Mouse (Mus musculus) Patski (cell line): ENCODE data around the gene Abca14. TPM values are rescaled to one million over a fixed set of nuclear protein-coding genes. Genes with fewer than 3 reads are reported as not detected.

Experiments
- ATAC-seq: fragments of 100-300 bp; one replicate; pipeline ENCODE4 v1.8.0; 2021
- CTCF ChIA-PET: fragments of 350-600 bp; sonication (Branson Sonifier 250); formaldehyde crosslinking; loops from one replicate; lab custom pipeline; 2022; ENCODE audit warnings: inconsistent platforms; lab: Charles Lee
- POLR2A ChIA-PET: fragments of 350-600 bp; sonication (Branson Sonifier 250); formaldehyde crosslinking; loops from one replicate; lab custom pipeline; 2022; ENCODE audit warnings: antibody characterized with exemption, inconsistent platforms; lab: Charles Lee
- DNase-seq: peaks from one replicate; pipeline ENCODE4 v3.0.0-alpha.2; 2011; ENCODE audit warnings: low read depth, low spot score
- H3K27me3 ChIP-seq: fragments of 371-371 bp; one replicate; pipeline ENCODE4 v1.5.1; 2021
- CTCF ChIP-seq: fragments of 100-300 bp; IDR thresholded peaks from one replicate; pipeline ENCODE4 v1.5.1; 2021
- in situ Hi-C: fragments of 300-500 bp; cut with MboI; formaldehyde crosslinking; loops from 3 replicates; pipeline ENCODE4 v1.11.1; 2018; ENCODE audit warnings: low pct_unique_long_range_greater_than_20kb, mixed read lengths
- polyA plus RNA-seq: library from polyadenylated mRNA; unstranded; gene quantifications from one replicate; pipeline ENCODE4 v1.2.3, GENCODE M21; 2021

Abca14 gene
- polyA plus RNA-seq, result not detected

DNA sequence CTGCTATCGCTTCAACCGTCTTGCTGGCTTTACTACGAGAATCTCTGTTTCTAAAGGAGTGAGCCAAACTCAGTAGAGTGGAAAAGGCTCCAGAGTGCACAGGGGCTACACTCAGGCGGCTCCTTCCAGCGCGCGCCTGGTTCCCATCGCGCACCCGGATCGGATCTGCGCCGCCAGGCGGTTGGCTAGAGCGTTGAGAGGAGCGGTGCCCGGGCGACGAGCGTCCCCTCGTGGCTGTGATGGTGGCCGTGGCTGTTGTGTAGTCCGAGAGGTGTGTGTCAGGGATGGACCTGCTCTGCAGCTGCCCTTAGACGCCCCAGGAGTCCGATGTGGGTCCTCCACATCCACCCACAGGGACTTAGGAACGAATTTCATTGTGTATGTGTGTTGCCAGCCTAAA, at the start of gene Abca14:
Gene Abca14 (plus strand): TSS at position 173 of the 400 bp plus-strand sequence.
- in situ Hi-C loops, result no loop called here
- POLR2A ChIA-PET, result no interaction called here
- ATAC-seq, result no peak
- H3K27me3 ChIP-seq, result no peaks in the 10 kb centered on the region
- DNase-seq, result no peak
- TF ChIP-seq CTCF, result peak; percentile 34
- CTCF ChIA-PET, result no interaction called here

- CTCF ChIA-PET, result no interaction called here
- TF ChIP-seq CTCF, result no peak
- no peak for ATAC-seq
- in situ Hi-C loops, result no loop called here
- no peak for DNase-seq
- POLR2A ChIA-PET, result no interaction called here
- H3K27me3 ChIP-seq, result no peaks in the 10 kb centered on the region
These were observed 46.8 kb upstream of the Abca14 start for GRCm38 (mm10) chr7:120156841-120157409.

- DNase-seq (no peak), ATAC-seq (no peak)
- no peaks in the 10 kb centered on the region for H3K27me3 ChIP-seq
- CTCF ChIA-PET, result no interaction called here
- POLR2A ChIA-PET, result no interaction called here
- in situ Hi-C loops, result no loop called here
- no peak for TF ChIP-seq CTCF
These were observed 46.1 kb upstream of the Abca14 start for GRCm38 (mm10) chr7:120157575-120158061.

DNA sequence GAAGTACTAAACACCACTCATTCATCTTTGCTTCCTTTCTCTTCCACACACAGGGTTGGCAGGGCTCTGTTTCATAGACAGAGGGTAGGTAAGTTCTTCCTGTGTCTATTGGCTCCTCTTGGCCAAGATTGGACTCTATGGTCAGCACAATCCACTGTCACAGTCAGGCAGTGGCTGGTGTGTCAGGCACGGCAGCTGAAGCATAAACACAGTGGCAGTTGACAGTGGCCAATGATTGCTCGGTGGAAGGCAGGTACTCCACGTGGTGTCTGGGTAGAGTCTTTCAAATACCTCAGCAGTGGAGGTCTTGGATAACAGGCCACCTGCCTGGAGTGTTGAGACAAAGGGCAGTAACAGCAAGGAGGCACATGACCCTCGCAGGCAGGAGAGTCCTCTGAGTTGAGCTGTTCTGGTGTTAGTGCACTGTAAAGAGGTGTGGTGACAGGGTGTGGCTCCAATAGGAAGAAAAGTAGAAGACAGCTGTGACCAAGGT, 45.6 kb upstream of the Abca14 start:
- in situ Hi-C loops, result no loop called here
- POLR2A ChIA-PET, result no interaction called here
- H3K27me3 ChIP-seq, result no peaks in the 10 kb centered on the region
- CTCF ChIA-PET, result no interaction called here
- TF ChIP-seq CTCF, result no peak
- DNase-seq (no peak), ATAC-seq (no peak)

DNA sequence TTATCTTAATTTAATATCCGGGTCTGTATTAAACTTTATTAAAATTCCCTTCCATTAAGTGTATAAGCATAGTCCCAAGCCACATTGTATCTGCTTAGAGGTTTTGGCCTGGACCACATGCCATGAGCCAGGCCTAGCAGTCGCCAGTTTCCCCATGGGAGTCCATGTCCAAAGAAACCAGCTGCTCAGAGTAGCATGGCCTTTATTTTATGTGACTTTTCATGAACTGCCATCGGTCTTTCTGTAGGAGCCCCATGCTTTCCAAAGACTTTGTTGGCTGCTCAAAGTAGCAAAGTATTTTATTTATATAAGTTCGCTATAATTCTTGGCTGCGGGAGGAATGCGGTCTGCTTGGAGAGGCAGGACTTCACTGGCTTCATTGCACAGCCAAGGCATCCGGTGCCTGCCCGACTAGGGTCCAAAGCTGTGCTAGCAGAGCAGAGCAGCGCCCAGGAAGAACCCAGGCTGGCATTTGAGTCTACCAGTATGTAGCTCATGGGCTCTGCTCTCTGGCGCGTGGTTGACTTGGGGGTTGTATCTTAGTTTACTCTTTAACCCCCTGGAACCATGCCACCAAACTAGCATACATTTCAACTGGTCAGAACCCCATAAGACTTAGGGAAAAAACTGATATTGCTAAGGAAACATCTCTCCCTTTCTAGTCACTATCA, 40.0 kb upstream of the Abca14 start:
- DNase-seq, result no peak

DNA sequence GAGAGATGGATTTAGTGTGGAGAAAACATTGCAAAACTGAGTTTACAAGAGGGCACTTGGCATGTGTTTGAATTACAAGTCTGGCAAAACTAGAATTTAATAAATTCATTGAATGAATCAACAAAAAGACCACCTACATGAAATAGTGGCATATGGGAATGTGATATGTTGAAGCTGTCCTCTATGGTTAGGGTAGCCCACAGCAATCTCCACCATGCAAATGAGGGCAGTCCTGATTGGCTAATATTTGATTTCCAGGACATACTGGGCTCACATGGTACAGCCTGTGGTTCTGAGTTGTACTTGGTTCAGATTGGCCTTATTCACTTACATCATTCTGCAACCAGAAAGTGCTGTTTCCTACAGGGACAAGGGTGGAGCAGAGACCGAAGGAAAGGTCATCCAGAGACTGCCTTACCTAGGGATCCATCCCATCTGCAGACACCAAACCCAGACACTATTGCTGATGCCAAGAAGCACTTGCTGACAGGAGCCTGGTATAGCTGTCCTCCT, 31.5 kb upstream of the Abca14 start:
- ATAC-seq, result no peak
- no peaks in the 10 kb centered on the region for H3K27me3 ChIP-seq
- CTCF ChIA-PET, result no interaction called here
- TF ChIP-seq CTCF, result no peak
- POLR2A ChIA-PET, result no interaction called here
- no peak for DNase-seq
- in situ Hi-C loops, result no loop called here

More for the DNA sequence above, 40.0 kb upstream of the Abca14 start:
- H3K27me3 ChIP-seq, result no peaks in the 10 kb centered on the region
- ATAC-seq, result no peak
- TF ChIP-seq CTCF, result no peak
- CTCF ChIA-PET, result no interaction called here
- POLR2A ChIA-PET, result no interaction called here
- in situ Hi-C loops, result no loop called here

GRCm38 (mm10) chr7:120173603-120174244, 30.0 kb upstream of the Abca14 start, which contains the start of gene Anks4b:
Gene Anks4b (plus strand): TSS chr7:120173858.
- ChIA-PET CTCF (no interaction called here), POLR2A (no interaction called here)
- in situ Hi-C loops, result no loop called here
- TF ChIP-seq CTCF, result no peak
- DNase-seq (no peak), ATAC-seq (no peak)
- H3K27me3 ChIP-seq, result no peaks in the 10 kb centered on the region

DNA sequence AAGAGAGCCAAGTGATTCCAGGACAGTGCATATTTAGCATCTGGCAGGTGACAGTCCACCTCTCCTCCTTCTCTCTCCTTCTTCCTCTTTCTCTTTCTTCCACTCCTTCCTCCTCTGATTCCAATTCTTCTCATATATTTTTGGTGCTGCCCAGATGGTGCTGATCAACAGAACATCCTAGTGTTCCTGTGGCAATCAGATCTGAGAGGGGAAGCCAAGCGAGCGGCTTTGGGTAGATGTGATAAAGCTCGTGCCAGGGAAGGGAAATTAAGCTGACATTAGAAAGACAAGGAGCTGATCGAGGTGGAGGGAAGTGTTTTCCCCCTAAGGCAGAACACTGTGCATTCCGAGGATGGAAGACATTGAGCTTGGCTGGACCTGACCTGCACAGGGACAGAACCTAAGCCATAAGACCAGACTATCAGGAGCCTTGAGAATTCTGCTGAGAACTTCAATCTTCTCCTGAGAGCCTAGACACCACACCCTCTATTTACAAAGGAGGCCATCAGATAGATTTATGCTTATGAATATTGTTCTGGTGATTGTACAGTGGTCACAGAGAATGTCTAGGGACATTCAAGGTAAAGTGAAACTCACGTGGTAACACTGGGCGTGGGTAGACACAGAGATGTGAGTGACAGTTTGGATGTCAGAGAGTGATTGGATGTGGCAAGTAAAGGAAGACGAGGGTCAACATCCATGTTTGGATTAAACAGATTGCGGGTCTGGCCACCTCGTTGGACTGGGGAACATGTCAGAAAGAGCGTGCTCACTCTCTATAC, 28.8 kb upstream of the Abca14 start:
- ChIA-PET CTCF (interaction anchor here (0.6 kb wide), 1 partner anchor 51 kb away, joined by 3 read pairs; no protein-coding TSS in a partner anchor), POLR2A (interaction anchor here (0.6 kb wide), 1 partner anchor 120 kb away, joined by 3 read pairs; no protein-coding TSS in a partner anchor)
- ATAC-seq (no peak), DNase-seq (no peak)
- H3K27me3 ChIP-seq, result no peaks in the 10 kb centered on the region
- no peak for TF ChIP-seq CTCF
- in situ Hi-C loops, result no loop called here

- in situ Hi-C loops, result no loop called here
- H3K27me3 ChIP-seq, result no peaks in the 10 kb centered on the region
- no peak for ATAC-seq
- no peak for TF ChIP-seq CTCF
- ChIA-PET CTCF (no interaction called here), POLR2A (no interaction called here)
- no peak for DNase-seq
These were observed 26.1 kb upstream of the Abca14 start for GRCm38 (mm10) chr7:120177611-120178010.

GRCm38 (mm10) chr7:120178935-120179334, 24.8 kb upstream of the Abca14 start:
- in situ Hi-C loops, result no loop called here
- POLR2A ChIA-PET, result no interaction called here
- H3K27me3 ChIP-seq, result no peaks in the 10 kb centered on the region
- ATAC-seq, result no peak
- no peak for DNase-seq
- CTCF ChIA-PET, result no interaction called here
- no peak for TF ChIP-seq CTCF
